9 mouse cellular contexts compared by ENCODE assay signal in the genomic region with DNA sequence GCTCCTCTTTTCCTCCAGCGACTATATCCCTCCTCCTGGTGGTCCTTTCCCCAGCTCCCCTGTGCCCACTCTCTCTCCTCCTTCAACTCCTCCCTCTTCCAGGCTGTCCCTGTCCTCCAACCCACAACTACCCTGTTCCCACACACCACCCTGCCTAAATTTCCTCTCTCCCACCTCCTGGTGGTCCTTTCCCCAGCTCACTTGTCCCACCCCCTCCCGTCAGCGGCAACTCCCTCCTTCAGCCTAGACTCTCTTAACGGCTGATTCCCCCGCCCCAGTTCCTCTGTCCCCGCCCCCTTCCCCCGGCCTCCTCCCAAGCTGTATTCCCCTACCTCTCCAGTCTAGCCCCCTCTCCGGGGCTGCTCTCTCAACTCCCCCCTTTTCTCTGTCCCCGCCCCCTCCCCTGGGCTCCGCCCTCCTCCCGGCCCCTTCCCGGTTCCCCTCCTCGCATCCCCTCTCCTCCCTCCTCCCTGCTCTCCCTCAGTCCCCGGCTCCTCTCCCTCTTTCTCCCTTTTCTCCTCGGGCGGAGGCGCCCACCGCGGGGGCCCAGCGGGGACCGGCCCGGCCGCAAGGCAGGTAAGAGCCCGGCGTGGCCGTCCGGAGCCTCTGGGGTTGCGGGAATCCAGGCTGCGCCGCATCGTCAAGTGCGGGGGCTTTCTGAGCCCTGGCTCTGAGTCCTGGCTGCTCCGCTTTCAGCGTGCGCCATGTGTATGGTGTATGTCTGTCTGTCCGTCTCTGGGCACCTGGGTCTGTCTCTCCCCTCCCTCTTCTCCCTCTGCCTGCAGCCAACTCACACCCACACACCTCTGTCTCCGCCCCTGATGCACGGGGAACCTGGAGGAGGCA. TPM values are rescaled to one million over a fixed set of nuclear protein-coding genes. Genes with fewer than 3 reads are reported as not detected.
DNase-seq lines count a peak whose midpoint lies in the region; ATAC-seq and TF ChIP-seq lines count a peak whose summit lies in the region.
"Had no signal": no experiment of that assay in that cellular context is flagged by ENCODE, and none has a peak within 500 bp of the region (broad histone marks: within the 10 kb centered on the region; RNA-seq: fewer than 3 reads in every experiment).

No protein-coding gene starts in this region.

- no peak; the same call in 1 of the 2 replicates for TF ChIP-seq CTCF in cerebellum, adult 2 months (IDR thresholded peaks at IDR 0.05; ENCODE audit: borderline replicate concordance, insufficient read depth, low read depth, low read length)

- WGBS in cerebellum, adult 2 months, result 2% methylated on average over 38 of the region's 38 CpGs
- under 1% methylated on average over 37 of the region's 38 CpGs for WGBS in forebrain, embryonic 15.5 days
- 1% methylated on average over 38 of the region's 38 CpGs for WGBS in midbrain, embryonic 12.5 days

- H3K4me2 ChIP-seq in forebrain, embryonic 15.5 days (replicated peaks), result peak overlapping the region; percentile 75
- peak overlapping the region; percentile 78 for H3K4me2 ChIP-seq in midbrain, embryonic 12.5 days (replicated peaks)

- H3K4me3 ChIP-seq in cerebellum, adult 2 months (replicated peaks; ENCODE audit: insufficient read depth, low read depth, low read length), result peak overlapping the region; percentile 97
- H3K4me3 ChIP-seq in forebrain, embryonic 15.5 days, result peak overlapping the region; percentile 64
- H3K4me3 ChIP-seq in midbrain, embryonic 12.5 days, result peak overlapping the region; percentile 63

- H3K27me3 ChIP-seq in cerebellum, adult 2 months (ENCODE audit: control insufficient read depth, insufficient read depth, low read length), result no peaks in the 10 kb centered on the region
- no peaks in the 10 kb centered on the region for H3K27me3 ChIP-seq in forebrain, embryonic 15.5 days
- no peaks in the 10 kb centered on the region for H3K27me3 ChIP-seq in midbrain, embryonic 12.5 days

- H3K36me3 ChIP-seq in forebrain, embryonic 15.5 days, result 0 out of 2 replicates have a peak, but pooled peaks cover 3% of the 10 kb centered on the region
- H3K36me3 ChIP-seq in midbrain, embryonic 12.5 days, result 0 out of 2 replicates have a peak, but pooled peaks cover 16% of the 10 kb centered on the region

- H3K9ac ChIP-seq in forebrain, embryonic 15.5 days (replicated peaks), result peak overlapping the region; percentile 71
- peak overlapping the region; percentile 83 for H3K9ac ChIP-seq in midbrain, embryonic 12.5 days (replicated peaks)

- peaks cover 39% of the 10 kb centered on the region for H3K4me1 ChIP-seq in cerebellum, adult 2 months (ENCODE audit: control insufficient read depth, insufficient read depth, low read length)
- peaks cover 65% of the 10 kb centered on the region for H3K4me1 ChIP-seq in forebrain, embryonic 15.5 days
- H3K4me1 ChIP-seq in midbrain, embryonic 12.5 days, result peaks cover 57% of the 10 kb centered on the region

- no peaks in the 10 kb centered on the region for H3K9me3 ChIP-seq in forebrain, embryonic 15.5 days
- no peaks in the 10 kb centered on the region for H3K9me3 ChIP-seq in midbrain, embryonic 12.5 days

- peak; percentile 71 for ATAC-seq in forebrain, embryonic 15.5 days (replicated peaks)
- ATAC-seq in midbrain, embryonic 12.5 days (ENCODE audit: low FRiP score, low read depth), result peak; percentile 79

- peak; percentile 34; the same call in 1 of the 2 replicates for TF ChIP-seq POLR2A in cerebellum, adult 2 months (IDR thresholded peaks at IDR 0.05; ENCODE audit: borderline replicate concordance, insufficient read depth, low read length)

- H3K27ac ChIP-seq in cerebellum, adult 2 months (ENCODE audit: insufficient read depth, low read length), result peak overlapping the region; percentile 96
- H3K27ac ChIP-seq in forebrain, embryonic 15.5 days (replicated peaks), result peak overlapping the region; percentile 77
- H3K27ac ChIP-seq in midbrain, embryonic 12.5 days (replicated peaks), result peak overlapping the region; percentile 83

- peak; percentile 44 to 54 for DNase-seq in left cerebral cortex, adult 18-20 months (ENCODE audit: low spot score in 2 of 2)
- DNase-seq in left cerebral cortex, adult 11 months (ENCODE audit: low spot score), result no peak
- peak; percentile 73 to 79 for DNase-seq in cerebellum, adult 2 months
- peak; percentile 64 to 76 for DNase-seq in layer of hippocampus, postnatal 36 days
- peak; percentile 74 for DNase-seq in testis, postnatal 10 days (ENCODE audit: low spot score)
- DNase-seq in T-cell, adult 2 months (ENCODE audit: low spot score), result no peak

RNA-seq across cellular contexts. Expression of a gene that starts 0.4 kb away (rescaled TPM):
- total RNA-seq in left cerebral cortex, adult 18-20 months (2021), result 100 to 1,000 TPM; 214 to 216 TPM
- polyA plus RNA-seq in cerebellum, adult 2 months (2012; rRNA removed), result 84.6 and 116 TPM in 2 replicates
- polyA plus RNA-seq in forebrain, embryonic 15.5 days (2015; fragmentation: Nextera tagmentation; extraction: Ambion mirVana), result 0.96 and 1.1 TPM in 2 replicates
- 100 to 1,000 TPM; 286 to 292 TPM for total RNA-seq in layer of hippocampus, postnatal 36 days (2021)
- 0.48 and 0.55 TPM in 2 replicates for polyA plus RNA-seq in midbrain, embryonic 12.5 days (2016; fragmentation: Nextera tagmentation; extraction: Ambion mirVana)
- total RNA-seq: neutrophil, adult 5-6 weeks had no signal

RNA-seq across cellular contexts. Expression of a gene that starts 10.4 kb away (rescaled TPM):
- total RNA-seq in left cerebral cortex, adult 18-20 months (2021), result 10 to 100 TPM; 34.9 to 35.1 TPM
- polyA plus RNA-seq in cerebellum, adult 2 months (2012; rRNA removed), result 56.4 and 60.5 TPM in 2 replicates
- 43.0 and 43.7 TPM in 2 replicates for polyA plus RNA-seq in forebrain, embryonic 15.5 days (2015; fragmentation: Nextera tagmentation; extraction: Ambion mirVana)
- 10 to 100 TPM; 32.0 to 37.8 TPM for total RNA-seq in layer of hippocampus, postnatal 36 days (2021)
- polyA plus RNA-seq in midbrain, embryonic 12.5 days (2016; fragmentation: Nextera tagmentation; extraction: Ambion mirVana), result 31.5 and 32.3 TPM in 2 replicates

RNA-seq across cellular contexts. Expression of a gene that starts 31.8 kb away (rescaled TPM):
- total RNA-seq in left cerebral cortex, adult 18-20 months (2021), result 100 to 1,000 TPM; 277 to 292 TPM
- polyA plus RNA-seq in cerebellum, adult 2 months (2012; rRNA removed), result 447 and 471 TPM in 2 replicates
- 186 and 200 TPM in 2 replicates for polyA plus RNA-seq in forebrain, embryonic 15.5 days (2015; fragmentation: Nextera tagmentation; extraction: Ambion mirVana)
- 100 to 1,000 TPM; 272 to 282 TPM for total RNA-seq in layer of hippocampus, postnatal 36 days (2021)
- polyA plus RNA-seq in midbrain, embryonic 12.5 days (2016; fragmentation: Nextera tagmentation; extraction: Ambion mirVana), result 167 and 196 TPM in 2 replicates

RNA-seq across cellular contexts. Expression of a gene that starts 44.8 kb away (rescaled TPM):
- 10 to 100 TPM; 39.8 to 41.7 TPM for total RNA-seq in left cerebral cortex, adult 18-20 months (2021)
- polyA plus RNA-seq in cerebellum, adult 2 months (2012; rRNA removed), result 93.5 and 94.2 TPM in 2 replicates
- 110 and 116 TPM in 2 replicates for polyA plus RNA-seq in forebrain, embryonic 15.5 days (2015; fragmentation: Nextera tagmentation; extraction: Ambion mirVana)
- total RNA-seq in layer of hippocampus, postnatal 36 days (2021), result 10 to 100 TPM; 36.1 to 44.0 TPM
- polyA plus RNA-seq in midbrain, embryonic 12.5 days (2016; fragmentation: Nextera tagmentation; extraction: Ambion mirVana), result 123 and 128 TPM in 2 replicates

Comparison
In these comparisons a context has a peak if more than half of its experiments do, and no peak if none do; other contexts are left out.
1. DNase-seq: peak in left cerebral cortex, adult 18-20 months (2 of 2), cerebellum, adult 2 months (2 of 2), layer of hippocampus, postnatal 36 days (2 of 2) and testis, postnatal 10 days (single experiment); none in left cerebral cortex, adult 11 months (single experiment) and T-cell, adult 2 months (single experiment).
2. RNA of a gene that starts 0.4 kb away (polyA plus RNA-seq): 84.6 to 116 TPM in cerebellum, adult 2 months; 0.96 to 1.1 TPM in forebrain, embryonic 15.5 days and 0.48 to 0.55 TPM in midbrain, embryonic 12.5 days; every median in the first group is over 10 times any median in the second.
3. Peak in every context shown above with its lines, with median percentiles within 50 percentile points of each other: H3K27ac ChIP-seq and H3K4me3 ChIP-seq.